Mouse (Mus musculus): ENCODE results near the gene Crtc2.

- TF ChIP-seq CTCF (IDR thresholded peaks at IDR 0.05; ENCODE audit: control insufficient read depth, insufficient read depth, insufficient replicate concordance, low read depth, low read length) (no peak), POLR2A (IDR thresholded peaks at IDR 0.05; ENCODE audit: control insufficient read depth, low read depth, low read length) (no peak; the same call in 1 of the 2 replicates)
Measured at GRCm38 (mm10) chr3:90294064-90294440, 40.1 kb downstream of the Crtc2 start.

Data from testis, adult 2 months (tissue).